Mouse (Mus musculus) ovary, adult 18-20 months (tissue): ENCODE data around the gene Sema3g.
A peak's percentile ranks its signal among the peaks of the same experiment; 100 is the strongest.

Experiments used
- DNase-seq: peaks from one replicate; pipeline ENCODE4 v3.0.0; 2022; ENCODE audit warnings: low spot score, mixed read lengths

Sema3g gene

GRCm38 (mm10) chr14:31217666-31218065, at the start of gene Sema3g:
Gene Sema3g (plus strand): TSS chr14:31217860.
- DNase-seq, result peak; percentile 59

GRCm38 (mm10) chr14:31168425-31168824, 49.2 kb upstream of the Sema3g start, which contains the start of gene Stab1:
Gene Stab1 (minus strand): TSS chr14:31168641.
- no peak for DNase-seq

GRCm38 (mm10) chr14:31169508-31169907, 48.2 kb upstream of the Sema3g start:
- DNase-seq, result no peak

GRCm38 (mm10) chr14:31170963-31171362, 46.7 kb upstream of the Sema3g start:
- DNase-seq, result no peak

GRCm38 (mm10) chr14:31171386-31171785, 46.3 kb upstream of the Sema3g start:
- no peak for DNase-seq

GRCm38 (mm10) chr14:31171821-31172220, 45.8 kb upstream of the Sema3g start:
- DNase-seq, result no peak

- no peak for DNase-seq
These were observed 44.7 kb upstream of the Sema3g start for GRCm38 (mm10) chr14:31172781-31173455.

GRCm38 (mm10) chr14:31173537-31173936, 44.1 kb upstream of the Sema3g start:
- no peak for DNase-seq

GRCm38 (mm10) chr14:31177287-31177686, 40.4 kb upstream of the Sema3g start:
- DNase-seq, result no peak

- DNase-seq, result no peak
These were observed 39.9 kb upstream of the Sema3g start for GRCm38 (mm10) chr14:31177715-31178114.

GRCm38 (mm10) chr14:31179677-31180365, 37.8 kb upstream of the Sema3g start:
- no peak for DNase-seq

- no peak for DNase-seq
These were observed 36.1 kb upstream of the Sema3g start for GRCm38 (mm10) chr14:31181512-31181911.

GRCm38 (mm10) chr14:31182786-31183290, 34.8 kb upstream of the Sema3g start:
- DNase-seq, result no peak

GRCm38 (mm10) chr14:31183541-31183940, 34.1 kb upstream of the Sema3g start:
- DNase-seq, result no peak

GRCm38 (mm10) chr14:31184195-31184594, 33.5 kb upstream of the Sema3g start:
- no peak for DNase-seq

- DNase-seq, result no peak
These were observed 31.0 kb upstream of the Sema3g start for GRCm38 (mm10) chr14:31186656-31187055.

GRCm38 (mm10) chr14:31188771-31189181, 28.9 kb upstream of the Sema3g start:
- DNase-seq, result no peak

GRCm38 (mm10) chr14:31189348-31189747, 28.3 kb upstream of the Sema3g start:
- no peak for DNase-seq

- DNase-seq, result no peak
These were observed 25.7 kb upstream of the Sema3g start for GRCm38 (mm10) chr14:31191936-31192335.

GRCm38 (mm10) chr14:31193791-31194190, 23.9 kb upstream of the Sema3g start:
- no peak for DNase-seq

- DNase-seq, result no peak
These were observed 23.2 kb upstream of the Sema3g start for GRCm38 (mm10) chr14:31194441-31194840.

- DNase-seq, result peak; percentile 81
These were observed 22.7 kb upstream of the Sema3g start for GRCm38 (mm10) chr14:31194891-31195513.

GRCm38 (mm10) chr14:31195521-31195920, 22.1 kb upstream of the Sema3g start:
- no peak for DNase-seq
